Mouse (Mus musculus): Measurements from ENCODE around the gene Rbpj. TPM values are rescaled to one million over a fixed set of nuclear protein-coding genes. Genes with fewer than 3 reads are reported as not detected.

The Rbpj gene
- polyA plus RNA-seq, 1 experiment from 2014 or later, result 33.1 TPM

- ATAC-seq (ENCODE audit: low FRiP score, low TSS enrichment), result no peak
- Histone ChIP-seq H3K4me3 (ENCODE audit: low read length) (no peak overlapping the region), H3K36me3 (ENCODE audit: insufficient read depth, low read length) (no peaks in the 10 kb centered on the region), H3K4me1 (ENCODE audit: insufficient read depth, low read length) (no peaks in the 10 kb centered on the region), H3K27ac (ENCODE audit: low read length) (no peak overlapping the region), H3K27me3 (ENCODE audit: insufficient read depth, low read length) (no peaks in the 10 kb centered on the region), H3K9me3 (ENCODE audit: low read length) (no peaks in the 10 kb centered on the region), H3K4me2 (replicated peaks; ENCODE audit: low read depth, low read length) (no peak overlapping the region), H3K9ac (replicated peaks; ENCODE audit: low read length) (no peak overlapping the region)
- WGBS, result 94% methylated on average over 8 of the region's 8 CpGs
Measured at GRCm38 (mm10) chr5:53554180-53554579, 88.2 kb downstream of the Rbpj start.

GRCm38 (mm10) chr5:53554926-53555325 lies 89.0 kb downstream of the Rbpj start:
- Histone ChIP-seq H3K4me1 (ENCODE audit: insufficient read depth, low read length) (no peaks in the 10 kb centered on the region), H3K9ac (replicated peaks; ENCODE audit: low read length) (no peak overlapping the region), H3K4me2 (replicated peaks; ENCODE audit: low read depth, low read length) (no peak overlapping the region), H3K27ac (ENCODE audit: low read length) (no peak overlapping the region), H3K36me3 (ENCODE audit: insufficient read depth, low read length) (no peaks in the 10 kb centered on the region), H3K9me3 (ENCODE audit: low read length) (no peaks in the 10 kb centered on the region), H3K4me3 (ENCODE audit: low read length) (no peak overlapping the region), H3K27me3 (ENCODE audit: insufficient read depth, low read length) (no peaks in the 10 kb centered on the region)
- WGBS, result 90% methylated on average over 4 of the region's 4 CpGs
- no peak for ATAC-seq (ENCODE audit: low FRiP score, low TSS enrichment)

GRCm38 (mm10) chr5:53555474-53555873 lies 89.5 kb downstream of the Rbpj start:
- WGBS, result 91% methylated on average over 8 of the region's 8 CpGs
- Histone ChIP-seq H3K9ac (replicated peaks; ENCODE audit: low read length) (no peak overlapping the region), H3K4me3 (ENCODE audit: low read length) (no peak overlapping the region), H3K9me3 (ENCODE audit: low read length) (no peaks in the 10 kb centered on the region), H3K4me2 (replicated peaks; ENCODE audit: low read depth, low read length) (no peak overlapping the region), H3K4me1 (ENCODE audit: insufficient read depth, low read length) (no peaks in the 10 kb centered on the region), H3K36me3 (ENCODE audit: insufficient read depth, low read length) (no peaks in the 10 kb centered on the region), H3K27me3 (ENCODE audit: insufficient read depth, low read length) (no peaks in the 10 kb centered on the region), H3K27ac (ENCODE audit: low read length) (no peak overlapping the region)
- no peak for ATAC-seq (ENCODE audit: low FRiP score, low TSS enrichment)

- 84% methylated on average over 5 of the region's 5 CpGs for WGBS
- no peak overlapping the region for H3K9ac ChIP-seq (replicated peaks; ENCODE audit: low read length)
- no peaks in the 10 kb centered on the region for H3K36me3 ChIP-seq (ENCODE audit: insufficient read depth, low read length)
- ATAC-seq (ENCODE audit: low FRiP score, low TSS enrichment), result no peak
- H3K9me3 ChIP-seq (ENCODE audit: low read length), result no peaks in the 10 kb centered on the region
- H3K4me1 ChIP-seq (ENCODE audit: insufficient read depth, low read length), result no peaks in the 10 kb centered on the region
- no peak overlapping the region for H3K4me2 ChIP-seq (replicated peaks; ENCODE audit: low read depth, low read length)
- H3K27me3 ChIP-seq (ENCODE audit: insufficient read depth, low read length), result no peaks in the 10 kb centered on the region
- no peak overlapping the region for H3K4me3 ChIP-seq (ENCODE audit: low read length)
- no peak overlapping the region for H3K27ac ChIP-seq (ENCODE audit: low read length)
Measured at GRCm38 (mm10) chr5:53555929-53556328, 90.0 kb downstream of the Rbpj start.

GRCm38 (mm10) chr5:53557544-53558260 lies 91.8 kb downstream of the Rbpj start:
- Histone ChIP-seq H3K4me3 (ENCODE audit: low read length) (no peak overlapping the region), H3K4me2 (replicated peaks; ENCODE audit: low read depth, low read length) (no peak overlapping the region), H3K4me1 (ENCODE audit: insufficient read depth, low read length) (no peaks in the 10 kb centered on the region), H3K9me3 (ENCODE audit: low read length) (peaks cover 4% of the 10 kb centered on the region; the same call in 1 of the 2 replicates), H3K9ac (replicated peaks; ENCODE audit: low read length) (no peak overlapping the region), H3K27ac (ENCODE audit: low read length) (no peak overlapping the region), H3K27me3 (ENCODE audit: insufficient read depth, low read length) (no peaks in the 10 kb centered on the region), H3K36me3 (ENCODE audit: insufficient read depth, low read length) (no peaks in the 10 kb centered on the region)
- no peak for ATAC-seq (ENCODE audit: low FRiP score, low TSS enrichment)
- WGBS, result 77% methylated on average over 6 of the region's 6 CpGs

- no peak overlapping the region for H3K4me2 ChIP-seq (replicated peaks; ENCODE audit: low read depth, low read length)
- WGBS, result 80% methylated on average over 7 of the region's 7 CpGs
- no peak for ATAC-seq (ENCODE audit: low FRiP score, low TSS enrichment)
- no peaks in the 10 kb centered on the region for H3K36me3 ChIP-seq (ENCODE audit: insufficient read depth, low read length)
- no peaks in the 10 kb centered on the region for H3K27me3 ChIP-seq (ENCODE audit: insufficient read depth, low read length)
- no peak overlapping the region for H3K4me3 ChIP-seq (ENCODE audit: low read length)
- peaks cover 4% of the 10 kb centered on the region; the same call in 1 of the 2 replicates for H3K9me3 ChIP-seq (ENCODE audit: low read length)
- H3K27ac ChIP-seq (ENCODE audit: low read length), result no peak overlapping the region
- no peaks in the 10 kb centered on the region for H3K4me1 ChIP-seq (ENCODE audit: insufficient read depth, low read length)
- H3K9ac ChIP-seq (replicated peaks; ENCODE audit: low read length), result no peak overlapping the region
Measured at GRCm38 (mm10) chr5:53561160-53561559, 95.2 kb downstream of the Rbpj start.

- ATAC-seq (ENCODE audit: low FRiP score, low TSS enrichment), result no peak
- Histone ChIP-seq H3K4me2 (replicated peaks; ENCODE audit: low read depth, low read length) (no peak overlapping the region), H3K27ac (ENCODE audit: low read length) (no peak overlapping the region)
Measured at GRCm38 (mm10) chr5:53564309-53564708, 98.4 kb downstream of the Rbpj start.

GRCm38 (mm10) chr5:53565213-53565794 lies 99.4 kb downstream of the Rbpj start:
- Histone ChIP-seq H3K4me2 (replicated peaks; ENCODE audit: low read depth, low read length) (no peak overlapping the region), H3K27ac (ENCODE audit: low read length) (no peak overlapping the region), H3K4me3 (ENCODE audit: low read length) (no peak overlapping the region), H3K9ac (replicated peaks; ENCODE audit: low read length) (no peak overlapping the region), H3K4me1 (ENCODE audit: insufficient read depth, low read length) (no peaks in the 10 kb centered on the region), H3K27me3 (ENCODE audit: insufficient read depth, low read length) (no peaks in the 10 kb centered on the region), H3K36me3 (ENCODE audit: insufficient read depth, low read length) (no peaks in the 10 kb centered on the region), H3K9me3 (ENCODE audit: low read length) (peaks cover 4% of the 10 kb centered on the region; the same call in 1 of the 2 replicates)
- WGBS, result 81% methylated on average over 5 of the region's 5 CpGs
- no peak for ATAC-seq (ENCODE audit: low FRiP score, low TSS enrichment)

More at GRCm38 (mm10) chr5:53564309-53564708, 98.4 kb downstream of the Rbpj start:
- no peaks in the 10 kb centered on the region for H3K4me1 ChIP-seq (ENCODE audit: insufficient read depth, low read length)
- no peaks in the 10 kb centered on the region for H3K36me3 ChIP-seq (ENCODE audit: insufficient read depth, low read length)
- peaks cover 4% of the 10 kb centered on the region; the same call in 1 of the 2 replicates for H3K9me3 ChIP-seq (ENCODE audit: low read length)
- H3K4me3 ChIP-seq (ENCODE audit: low read length), result no peak overlapping the region
- no peaks in the 10 kb centered on the region for H3K27me3 ChIP-seq (ENCODE audit: insufficient read depth, low read length)
- WGBS, result 85% methylated on average over 19 of the region's 19 CpGs
- no peak overlapping the region for H3K9ac ChIP-seq (replicated peaks; ENCODE audit: low read length)

- no peak overlapping the region for H3K27ac ChIP-seq (ENCODE audit: low read length)
- no peak overlapping the region for H3K4me3 ChIP-seq (ENCODE audit: low read length)
- WGBS, result 90% methylated on average over 15 of the region's 15 CpGs
- H3K36me3 ChIP-seq (ENCODE audit: insufficient read depth, low read length), result no peaks in the 10 kb centered on the region
- H3K4me1 ChIP-seq (ENCODE audit: insufficient read depth, low read length), result no peaks in the 10 kb centered on the region
- no peak for ATAC-seq (ENCODE audit: low FRiP score, low TSS enrichment)
- no peaks in the 10 kb centered on the region for H3K27me3 ChIP-seq (ENCODE audit: insufficient read depth, low read length)
- peaks cover 4% of the 10 kb centered on the region; the same call in 1 of the 2 replicates for H3K9me3 ChIP-seq (ENCODE audit: low read length)
- no peak overlapping the region for H3K4me2 ChIP-seq (replicated peaks; ENCODE audit: low read depth, low read length)
- no peak overlapping the region for H3K9ac ChIP-seq (replicated peaks; ENCODE audit: low read length)
Measured at GRCm38 (mm10) chr5:53566485-53567083, 100.6 kb downstream of the Rbpj start.

GRCm38 (mm10) chr5:53572496-53572895 lies 106.5 kb downstream of the Rbpj start:
- Histone ChIP-seq H3K4me2 (replicated peaks; ENCODE audit: low read depth, low read length) (no peak overlapping the region), H3K4me1 (ENCODE audit: insufficient read depth, low read length) (no peaks in the 10 kb centered on the region), H3K27me3 (ENCODE audit: insufficient read depth, low read length) (no peaks in the 10 kb centered on the region), H3K9me3 (ENCODE audit: low read length) (no peaks in the 10 kb centered on the region), H3K36me3 (ENCODE audit: insufficient read depth, low read length) (no peaks in the 10 kb centered on the region), H3K4me3 (ENCODE audit: low read length) (no peak overlapping the region), H3K27ac (ENCODE audit: low read length) (no peak overlapping the region), H3K9ac (replicated peaks; ENCODE audit: low read length) (no peak overlapping the region)
- no peak for ATAC-seq (ENCODE audit: low FRiP score, low TSS enrichment)
- WGBS, result 85% methylated on average over 5 of the region's 5 CpGs
